Mouse (Mus musculus) testis, adult 2 months (tissue): ENCODE data around the gene St6galnac4. TPM values are rescaled to one million over a fixed set of nuclear protein-coding genes. Genes with fewer than 3 reads are reported as not detected.

ENCODE experiments used
- H3K27ac ChIP-seq: fragments of 200-500 bp; 2 replicates; pipeline ENCODE4 v1.5.1; 2012; ENCODE audit warnings: low read depth, low read length; ENCODE audit not compliant: control insufficient read depth, insufficient read depth
- H3K27me3 ChIP-seq: fragments of 200-500 bp; 2 replicates; pipeline ENCODE4 v1.6.1; 2012; ENCODE audit warnings: mild to moderate bottlenecking, low read length, moderate library complexity; ENCODE audit not compliant: control insufficient read depth, insufficient read depth
- H3K36me3 ChIP-seq: fragments of 200-500 bp; 2 replicates; pipeline ENCODE4 v1.6.1; 2012; ENCODE audit warnings: mild to moderate bottlenecking, low read length; ENCODE audit not compliant: control insufficient read depth, insufficient read depth
- H3K4me1 ChIP-seq: fragments of 200-500 bp; 2 replicates; pipeline ENCODE4 v1.6.1; 2012; ENCODE audit warnings: low read length; ENCODE audit not compliant: control insufficient read depth, insufficient read depth
- H3K4me3 ChIP-seq: fragments of 200-500 bp; 2 replicates; pipeline ENCODE4 v1.5.1; 2012; ENCODE audit warnings: low read depth, mild to moderate bottlenecking, low read length, moderate library complexity, mixed read lengths; ENCODE audit not compliant: control insufficient read depth
- CTCF ChIP-seq: fragments of 200-500 bp; IDR thresholded peaks from 2 replicates; pipeline ENCODE4 v1.5.1; 2012; ENCODE audit warnings: low read depth, mild to moderate bottlenecking, inconsistent platforms, low read length, moderate library complexity; ENCODE audit not compliant: control insufficient read depth, insufficient read depth, insufficient replicate concordance
- POLR2A ChIP-seq: fragments of 200-500 bp; IDR thresholded peaks from 2 replicates; pipeline ENCODE4 v1.6.1; 2012; ENCODE audit warnings: low read depth, mild to moderate bottlenecking, inconsistent platforms, low read length, moderate library complexity; ENCODE audit not compliant: control insufficient read depth
- polyA plus RNA-seq: library from polyadenylated mRNA; depleted of rRNA; stranded (reverse); fragments of >200 nt; gene quantifications from 2 replicates; pipeline ENCODE4 v1.2.3, GENCODE M21; 2012

Gene St6galnac4
- polyA plus RNA-seq, 1 experiment = 1.4 TPM

DNA sequence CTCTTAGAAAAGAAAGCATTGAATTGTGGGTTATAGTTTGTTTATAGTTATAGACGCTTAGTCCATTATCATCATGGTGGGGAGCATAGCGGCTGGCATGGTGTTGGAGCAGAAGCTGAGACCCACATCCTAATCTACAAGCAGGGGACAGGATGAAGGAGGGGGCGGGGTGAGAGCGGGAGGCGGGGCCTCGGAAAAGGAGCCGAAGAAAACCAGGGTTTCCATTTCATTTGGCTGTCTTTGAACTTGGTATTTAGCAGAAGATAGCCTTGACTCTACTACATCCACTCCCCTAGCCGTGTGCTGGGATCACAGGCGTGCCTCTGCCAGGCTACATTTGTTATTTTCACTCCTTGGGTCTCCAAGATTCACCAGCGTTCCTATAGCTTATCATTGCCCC, 17.7 kb downstream of the St6galnac4 start:
- Histone ChIP-seq H3K4me3 (no peak overlapping the region), H3K27me3 (peaks cover 2% of the 10 kb centered on the region; the same call in 1 of the 2 replicates), H3K4me1 (peaks cover 32% of the 10 kb centered on the region), H3K36me3 (no peaks in the 10 kb centered on the region), H3K27ac (no peak overlapping the region)
- TF ChIP-seq POLR2A = no peak
- TF ChIP-seq CTCF = no peak

DNA sequence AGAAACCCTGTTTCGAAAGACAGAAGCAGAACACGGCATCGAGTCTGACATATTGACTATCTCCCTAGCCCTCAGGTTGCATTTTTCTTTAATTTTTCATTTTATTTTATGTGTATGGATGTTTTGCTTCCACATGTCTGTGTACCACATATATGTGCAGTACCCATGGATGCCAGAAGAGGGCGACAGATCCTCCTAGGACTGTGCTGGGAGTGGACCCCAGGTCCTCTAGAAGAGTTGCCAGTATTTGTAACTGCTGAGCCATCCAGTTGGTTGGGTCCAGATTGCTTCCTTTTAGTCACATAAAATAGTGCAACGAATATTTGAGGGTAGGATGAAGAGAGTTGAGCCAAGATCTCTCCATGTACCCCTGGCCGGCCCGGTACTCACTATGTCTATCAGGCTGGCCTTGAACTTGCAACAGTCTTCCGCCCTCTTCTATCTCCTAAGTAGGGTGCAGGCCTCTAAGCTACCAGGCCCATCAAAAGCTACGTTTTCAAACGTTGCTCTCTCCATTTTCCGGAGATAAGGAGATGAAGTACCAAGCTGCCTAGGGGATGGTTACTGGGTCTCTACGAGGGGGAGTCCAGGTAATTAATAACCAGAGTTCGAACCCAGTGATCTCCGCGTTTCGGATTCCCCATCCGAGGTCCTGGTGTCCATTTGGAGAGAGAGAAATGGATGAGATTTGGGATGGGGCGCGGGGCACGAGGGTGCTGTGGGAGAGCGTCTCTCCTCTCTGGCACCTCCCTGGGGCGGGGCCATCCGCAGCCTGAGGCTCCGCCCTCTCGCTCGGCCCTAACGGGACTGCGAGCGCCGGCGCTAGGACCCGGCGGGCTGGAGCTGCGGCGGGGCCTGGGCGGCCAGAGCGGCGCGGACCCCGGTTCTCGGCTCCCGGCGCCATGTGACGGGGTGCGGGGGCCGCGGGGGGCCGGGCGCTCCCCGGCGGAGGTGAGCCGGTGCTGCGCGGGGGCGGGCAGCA, 19.6 kb downstream of the St6galnac4 start:
- Histone ChIP-seq H3K4me3 (peak overlapping the region; percentile 82), H3K4me1 (peaks cover 35% of the 10 kb centered on the region), H3K27ac (peak overlapping the region; percentile 17; the same call in 1 of the 2 replicates), H3K27me3 (peaks cover 2% of the 10 kb centered on the region; the same call in 1 of the 2 replicates), H3K36me3 (no peaks in the 10 kb centered on the region)
- TF ChIP-seq POLR2A (no peak), CTCF (peak; percentile 71; the same call in 1 of the 2 replicates)

DNA sequence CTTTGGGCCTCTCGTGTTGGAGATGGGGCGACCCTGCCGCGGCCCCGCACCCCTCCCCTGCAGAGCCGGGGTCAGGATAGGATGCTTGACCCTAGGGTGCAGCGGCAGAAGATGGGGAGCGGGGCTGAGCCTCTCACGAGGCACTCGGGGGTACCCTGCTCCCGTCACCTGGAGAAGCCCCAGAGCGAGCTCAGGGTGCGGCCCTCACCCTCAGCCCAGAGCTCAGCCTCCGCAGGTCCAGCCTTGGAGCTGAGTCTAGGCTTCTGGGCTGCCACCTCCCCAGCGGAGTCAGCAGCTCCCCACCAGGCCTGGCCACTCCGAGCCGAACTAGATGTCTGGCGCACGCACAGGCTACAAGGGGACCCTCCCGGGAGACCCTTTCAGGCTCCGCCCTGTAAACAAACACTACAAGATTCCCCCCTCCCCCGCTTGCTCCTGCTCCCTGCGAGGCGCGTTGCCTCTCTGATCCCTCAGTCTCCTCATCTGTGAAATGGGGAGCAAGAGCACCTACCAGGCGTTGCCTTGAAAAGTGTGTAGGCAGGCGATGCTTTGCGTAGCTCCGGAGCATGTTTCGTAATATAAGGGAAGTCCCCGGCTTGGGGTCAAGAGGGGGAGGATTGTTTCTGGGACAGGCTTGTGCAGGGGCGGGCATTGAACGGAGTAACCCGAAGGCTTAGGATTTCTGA, 20.5 kb downstream of the St6galnac4 start:
- H3K27ac ChIP-seq = peak overlapping the region; percentile 83
- peak overlapping the region; percentile 82 for H3K4me3 ChIP-seq
- peaks cover 2% of the 10 kb centered on the region; the same call in 1 of the 2 replicates for H3K27me3 ChIP-seq
- no peaks in the 10 kb centered on the region for H3K36me3 ChIP-seq
- H3K4me1 ChIP-seq = peaks cover 42% of the 10 kb centered on the region
- TF ChIP-seq CTCF (no peak), POLR2A (peak; percentile 40; the same call in 1 of the 2 replicates)

- Histone ChIP-seq H3K27ac (peak overlapping the region; percentile 90), H3K4me1 (peaks cover 39% of the 10 kb centered on the region)
- TF ChIP-seq CTCF = no peak
- TF ChIP-seq POLR2A = no peak
Observed at GRCm38 (mm10) chr2:32608141-32608777, 21.4 kb downstream of the St6galnac4 start.

GRCm38 (mm10) chr2:32608778-32609435, 22.0 kb downstream of the St6galnac4 start:
- H3K27ac ChIP-seq = peak overlapping the region; percentile 90
- H3K4me1 ChIP-seq = peaks cover 39% of the 10 kb centered on the region
- peak overlapping the region; percentile 44 for H3K4me3 ChIP-seq
- H3K27me3 ChIP-seq = peaks cover 2% of the 10 kb centered on the region; the same call in 1 of the 2 replicates
- no peak for TF ChIP-seq CTCF
- TF ChIP-seq POLR2A = no peak
- H3K36me3 ChIP-seq = no peaks in the 10 kb centered on the region

More at GRCm38 (mm10) chr2:32608141-32608777, 21.4 kb downstream of the St6galnac4 start:
- Histone ChIP-seq H3K27me3 (peaks cover 2% of the 10 kb centered on the region; the same call in 1 of the 2 replicates), H3K4me3 (peak overlapping the region; percentile 82), H3K36me3 (no peaks in the 10 kb centered on the region)

DNA sequence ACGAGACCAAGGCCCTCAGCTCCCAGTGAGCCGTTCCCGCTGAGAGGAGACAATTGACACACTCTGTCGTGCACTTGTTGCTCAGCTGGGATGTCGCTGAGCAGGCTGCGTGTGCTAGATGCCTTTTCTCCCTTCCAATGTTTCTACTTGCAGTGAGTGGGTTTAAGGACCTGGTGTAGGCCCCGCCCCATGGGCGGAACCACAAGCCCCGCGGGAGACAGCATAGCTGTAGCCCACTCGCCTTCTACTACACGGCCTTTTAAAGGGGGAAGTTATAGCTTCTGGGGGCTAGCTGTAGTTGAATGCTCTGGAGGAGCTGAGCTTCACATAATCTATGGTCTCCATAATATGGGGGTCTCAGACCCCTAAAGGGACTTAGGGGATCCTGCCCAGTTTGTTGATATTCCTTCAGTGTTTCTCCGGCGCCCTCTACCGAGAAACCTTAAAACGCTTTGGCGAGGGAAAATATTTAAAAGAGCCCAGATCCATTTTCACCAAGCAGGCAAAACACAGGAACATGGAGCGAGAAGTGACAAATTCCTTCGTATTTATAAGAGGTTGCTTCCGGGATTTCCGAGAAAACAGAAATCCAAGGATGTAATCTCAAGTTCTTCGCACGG, 23.8 kb downstream of the St6galnac4 start:
- H3K36me3 ChIP-seq = no peaks in the 10 kb centered on the region
- H3K27ac ChIP-seq = no peak overlapping the region; the same call in 1 of the 2 replicates
- H3K4me3 ChIP-seq = no peak overlapping the region
- peaks cover 46% of the 10 kb centered on the region for H3K4me1 ChIP-seq
- TF ChIP-seq CTCF (no peak), POLR2A (no peak)
- H3K27me3 ChIP-seq = peaks cover 2% of the 10 kb centered on the region; the same call in 1 of the 2 replicates
